Mouse (Mus musculus): ENCODE measurements around the gene Tmem203. TPM values are rescaled to one million over a fixed set of nuclear protein-coding genes. Genes with fewer than 3 reads are reported as not detected.

Tmem203 gene
- 27.6 TPM for polyA plus RNA-seq (2014; fragmentation: Illumina TruSeq; extraction: RNeasy Lipid Tissue Mini Kit (QIAGEN cat#74804); ENCODE audit: low read depth, low replicate concordance)

DNA sequence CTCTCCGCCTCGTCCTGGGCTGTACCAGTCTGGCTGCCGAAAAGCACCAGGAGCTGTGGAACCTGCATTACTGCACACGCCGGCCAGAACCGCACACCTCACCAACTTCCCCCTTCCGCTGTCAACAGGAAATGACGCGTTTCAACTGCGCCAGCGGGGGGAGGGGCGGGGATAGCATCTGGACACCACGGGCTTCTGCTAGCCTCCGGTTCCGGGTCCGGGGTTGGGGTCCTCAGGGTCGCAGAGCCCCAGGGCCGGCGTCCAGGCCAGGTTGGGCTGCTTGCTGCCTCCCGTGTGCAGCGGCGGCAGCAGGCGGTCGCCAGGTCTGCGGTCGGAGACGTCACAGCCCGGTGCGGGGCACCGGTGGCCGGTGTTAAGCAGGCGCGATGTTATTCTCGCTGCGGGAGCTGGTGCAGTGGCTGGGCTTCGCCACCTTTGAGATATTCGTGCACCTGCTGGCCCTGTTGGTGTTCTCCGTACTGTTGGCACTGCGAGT, at the start of gene Tmem203:
Gene Tmem203 (plus strand): TSS at position 156 of the 496 bp plus-strand sequence.

DNA sequence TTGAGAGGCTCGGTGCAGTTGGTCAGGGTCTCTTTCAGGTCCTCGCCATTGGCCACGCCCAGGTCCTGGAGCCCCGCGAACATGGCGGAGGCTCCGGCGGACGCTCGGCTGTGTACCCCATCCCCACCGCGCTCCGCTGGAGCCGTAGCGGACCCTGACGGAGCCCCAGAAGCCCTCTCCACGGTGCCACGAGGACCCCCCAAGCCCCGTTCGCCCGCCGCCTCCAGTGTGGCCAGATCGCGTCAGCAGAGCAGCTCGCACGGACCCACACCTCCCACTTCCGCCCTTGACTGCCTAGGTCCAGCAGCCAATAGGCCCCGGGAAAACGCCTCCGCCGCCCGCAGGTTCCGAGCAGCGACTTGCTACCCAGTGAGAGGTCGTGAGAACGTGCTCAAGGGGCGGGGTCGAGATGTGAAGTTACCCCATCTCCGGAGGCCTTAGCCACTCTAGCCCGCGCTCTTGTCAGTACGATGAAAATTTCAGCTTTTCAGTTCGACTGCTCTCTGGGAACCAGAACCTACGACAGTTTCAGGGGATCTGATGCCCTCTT, 44.0 kb upstream of the Tmem203 start, which contains the start of gene Nelfb:
Gene Nelfb (minus strand): TSS at position 369 of the 550 bp plus-strand sequence.

GRCm38 (mm10) chr2:25214444-25214843, 40.8 kb upstream of the Tmem203 start, which contains the start of gene Stpg3:
Gene Stpg3 (minus strand): TSS chr2:25214637.

DNA sequence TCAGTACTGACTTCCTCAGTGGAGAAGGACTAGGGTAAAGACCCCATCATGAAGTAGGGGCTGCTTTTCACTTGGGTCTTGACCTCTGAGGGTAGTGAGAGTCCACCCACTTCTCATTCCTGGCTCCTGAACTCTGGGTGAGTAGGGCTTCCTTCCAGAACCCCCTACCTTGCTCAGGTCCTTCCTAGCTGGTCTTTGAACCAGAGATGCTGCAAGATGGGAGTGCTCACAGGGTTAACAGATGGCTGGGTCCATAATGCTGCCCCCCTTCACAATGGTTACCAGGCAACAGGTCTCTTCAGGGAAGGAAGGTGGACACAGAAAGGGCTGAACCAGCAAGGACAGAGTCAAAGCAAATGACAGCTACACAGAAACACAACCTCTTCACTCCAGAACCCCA, 36.8 kb upstream of the Tmem203 start, which contains the start of gene Fam166a:
Gene Fam166a (plus strand): TSS at position 301 of the 400 bp plus-strand sequence.

GRCm38 (mm10) chr2:25224492-25224765, 30.8 kb upstream of the Tmem203 start, which contains the start of gene Tubb4b:
Gene Tubb4b (minus strand): TSS chr2:25224702.

GRCm38 (mm10) chr2:25234050-25234449, 21.2 kb upstream of the Tmem203 start, which contains the start of gene Slc34a3:
Gene Slc34a3 (minus strand): TSS chr2:25234364.

GRCm38 (mm10) chr2:25236614-25237013, 18.6 kb upstream of the Tmem203 start, which contains the start of gene Rnf224:
Gene Rnf224 (minus strand): TSS chr2:25236787.

GRCm38 (mm10) chr2:25242101-25242506, 13.1 kb upstream of the Tmem203 start, which contains the start of the genes Rnf208 and Cysrt1:
Gene Rnf208 (plus strand): TSS chr2:25242255.
Gene Cysrt1 (minus strand): TSS chr2:25242452.

DNA sequence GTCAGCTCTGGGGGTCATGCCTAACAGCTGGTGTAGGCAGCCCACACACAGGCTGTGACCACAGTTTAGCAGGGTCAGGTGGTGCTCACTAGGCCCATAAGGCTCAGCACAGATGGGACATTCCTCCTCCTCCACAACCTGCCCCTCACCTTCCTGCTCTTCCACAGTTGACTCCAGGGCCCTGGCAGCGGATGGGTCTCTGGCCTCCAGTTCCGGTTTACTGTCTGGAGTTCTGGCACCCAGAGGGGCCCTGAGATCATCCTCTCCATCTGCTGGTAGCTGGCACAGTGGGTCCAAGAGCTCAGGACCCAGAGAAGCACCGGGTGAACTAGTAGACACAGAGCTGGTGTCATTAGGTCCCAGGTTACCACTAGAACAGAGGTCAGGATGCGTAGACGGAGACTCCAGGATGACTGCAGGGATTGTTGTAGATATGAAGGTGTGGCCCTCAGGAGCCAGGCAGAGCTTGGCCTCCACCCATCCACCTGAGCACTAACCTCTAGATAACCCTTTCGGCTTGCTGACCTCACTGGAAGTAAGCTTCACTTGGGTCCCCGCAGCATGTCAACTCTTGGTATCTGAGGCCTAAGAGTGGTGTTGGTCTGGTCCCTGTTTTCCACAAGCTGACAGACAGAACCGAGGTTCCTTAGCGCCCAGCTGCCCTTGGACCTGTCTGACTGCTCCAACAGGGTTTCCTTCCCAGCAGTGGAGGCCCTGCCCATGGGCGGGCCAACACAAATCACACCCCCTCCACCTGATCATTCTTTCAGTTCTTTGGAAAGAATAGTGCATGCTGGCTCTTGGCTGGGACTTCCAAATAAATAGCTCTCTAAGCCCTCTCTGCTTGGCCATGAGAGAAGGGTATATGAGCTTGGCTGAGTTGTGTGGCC, 8.8 kb upstream of the Tmem203 start, which contains the start of gene AL732309.1:
Gene AL732309.1 (minus strand): TSS at position 681 of the 890 bp plus-strand sequence.

GRCm38 (mm10) chr2:25262291-25262767, 7.1 kb downstream of the Tmem203 start, which contains the start of gene Tprn:
Gene Tprn (plus strand): TSS chr2:25262618.

DNA sequence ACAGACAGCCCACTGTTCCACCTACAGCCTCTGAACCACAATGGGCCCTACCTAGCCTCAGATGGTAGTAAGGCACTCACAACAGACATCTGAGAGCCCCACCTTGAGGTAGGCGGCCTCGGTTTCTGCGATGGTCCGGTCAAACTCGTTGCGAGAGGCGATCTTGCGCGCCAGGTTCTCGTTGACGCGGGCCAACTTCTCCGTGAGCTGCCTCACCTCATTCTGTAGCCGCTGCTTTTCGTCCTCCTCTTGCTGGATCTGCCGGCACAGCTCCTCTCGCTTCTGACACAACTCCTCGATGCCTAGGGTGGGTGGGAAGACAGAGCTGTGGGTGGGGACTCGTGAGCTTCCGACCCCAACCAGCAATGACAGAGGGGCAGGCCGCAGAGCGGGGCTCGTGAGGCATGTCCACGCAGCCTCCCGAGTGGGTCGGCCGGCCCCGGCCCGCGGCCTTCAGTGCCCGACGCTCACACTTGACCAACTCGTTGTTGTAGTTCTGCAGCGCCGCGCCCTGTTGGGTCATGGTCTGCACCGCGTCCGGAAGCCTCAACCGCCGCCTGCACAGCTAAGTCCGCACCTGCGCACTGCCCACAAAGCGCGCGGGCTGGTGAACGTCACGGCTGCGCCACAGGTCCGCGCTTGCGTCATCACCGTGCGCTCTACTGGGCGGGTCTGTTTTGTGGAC, 16.7 kb downstream of the Tmem203 start, which contains the start of the genes Ssna1 and Anapc2:
Gene Ssna1 (minus strand): TSS at position 612 of the 685 bp plus-strand sequence.
Gene Anapc2 (plus strand): TSS at position 652 of the 685 bp plus-strand sequence.

DNA sequence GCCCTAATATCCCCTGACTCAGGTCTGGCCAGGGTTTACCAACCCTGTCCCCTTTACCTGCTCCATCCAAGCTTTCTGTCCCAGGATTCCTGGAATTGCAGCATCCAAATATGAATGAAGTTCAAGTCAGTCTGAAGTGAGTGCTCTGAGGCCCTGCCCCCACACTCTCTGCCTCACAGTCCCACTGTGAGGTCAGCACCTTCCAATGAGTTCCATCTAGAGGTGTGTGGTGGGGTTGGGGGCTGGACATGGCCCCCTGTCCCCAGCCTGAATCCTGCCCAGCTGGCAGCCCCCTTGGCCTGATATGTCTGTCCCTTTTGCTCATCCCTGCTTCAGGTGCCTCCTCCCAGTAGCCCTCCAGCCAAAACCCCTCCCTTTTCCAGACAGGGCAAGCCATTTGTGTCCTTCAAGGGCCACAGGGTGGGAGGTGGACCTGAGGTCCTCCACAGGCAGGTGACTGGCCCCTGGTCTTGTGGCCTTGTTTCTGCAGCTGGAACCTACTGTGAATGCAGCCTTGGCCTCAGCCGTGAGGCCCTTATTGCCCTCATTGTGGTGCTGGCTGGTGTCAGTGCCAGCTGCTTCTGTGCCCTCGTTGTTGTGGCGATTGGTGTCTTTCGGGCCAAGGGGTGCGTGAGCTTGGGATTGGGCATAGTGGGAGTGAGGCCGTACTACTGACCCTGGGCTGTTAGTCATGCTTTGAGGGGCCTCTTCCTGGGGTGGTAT, 32.8 kb downstream of the Tmem203 start, which contains the start of gene Tmem210:
Gene Tmem210 (plus strand): TSS at position 219 of the 723 bp plus-strand sequence.

GRCm38 (mm10) chr2:25289651-25290050, 34.4 kb downstream of the Tmem203 start, which contains the start of gene Lrrc26:
Gene Lrrc26 (plus strand): TSS chr2:25289915.

Other genes starting within 250 kb of the Tmem203 start
- gene Nsmf, start 201.1 kb upstream of the Tmem203 start, polyA plus RNA-seq (2014; fragmentation: Illumina TruSeq; extraction: RNeasy Lipid Tissue Mini Kit (QIAGEN cat#74804); ENCODE audit: low read depth, low replicate concordance) = 187 TPM
- gene Entpd8, start 175.1 kb upstream of the Tmem203 start, polyA plus RNA-seq (2014; fragmentation: Illumina TruSeq; extraction: RNeasy Lipid Tissue Mini Kit (QIAGEN cat#74804); ENCODE audit: low read depth, low replicate concordance) = 3.4 TPM
- 0.26 TPM for gene Noxa1, start 160.3 kb upstream of the Tmem203 start, polyA plus RNA-seq (2014; fragmentation: Illumina TruSeq; extraction: RNeasy Lipid Tissue Mini Kit (QIAGEN cat#74804); ENCODE audit: low read depth, low replicate concordance)
- gene Nrarp, start 74.7 kb upstream of the Tmem203 start, polyA plus RNA-seq (2014; fragmentation: Illumina TruSeq; extraction: RNeasy Lipid Tissue Mini Kit (QIAGEN cat#74804); ENCODE audit: low read depth, low replicate concordance) = 6.2 TPM
- gene Tor4a, start 58.6 kb upstream of the Tmem203 start, polyA plus RNA-seq (2014; fragmentation: Illumina TruSeq; extraction: RNeasy Lipid Tissue Mini Kit (QIAGEN cat#74804); ENCODE audit: low read depth, low replicate concordance) = 24.7 TPM
- 43.3 TPM for gene Nelfb, start 44.0 kb upstream of the Tmem203 start, polyA plus RNA-seq (2014; fragmentation: Illumina TruSeq; extraction: RNeasy Lipid Tissue Mini Kit (QIAGEN cat#74804); ENCODE audit: low read depth, low replicate concordance)
- gene Stpg3, start 40.8 kb upstream of the Tmem203 start, polyA plus RNA-seq (2014; fragmentation: Illumina TruSeq; extraction: RNeasy Lipid Tissue Mini Kit (QIAGEN cat#74804); ENCODE audit: low read depth, low replicate concordance) = 1.8 TPM
- gene Fam166a, start 36.7 kb upstream of the Tmem203 start, polyA plus RNA-seq (2014; fragmentation: Illumina TruSeq; extraction: RNeasy Lipid Tissue Mini Kit (QIAGEN cat#74804); ENCODE audit: low read depth, low replicate concordance) = 6.7 TPM
- 224 TPM for gene Tubb4b, start 30.7 kb upstream of the Tmem203 start, polyA plus RNA-seq (2014; fragmentation: Illumina TruSeq; extraction: RNeasy Lipid Tissue Mini Kit (QIAGEN cat#74804); ENCODE audit: low read depth, low replicate concordance)
- not detected for gene Slc34a3, start 21.1 kb upstream of the Tmem203 start, polyA plus RNA-seq (2014; fragmentation: Illumina TruSeq; extraction: RNeasy Lipid Tissue Mini Kit (QIAGEN cat#74804); ENCODE audit: low read depth, low replicate concordance)
- gene Rnf224, start 18.7 kb upstream of the Tmem203 start, polyA plus RNA-seq (2014; fragmentation: Illumina TruSeq; extraction: RNeasy Lipid Tissue Mini Kit (QIAGEN cat#74804); ENCODE audit: low read depth, low replicate concordance) = not detected
- gene Rnf208, start 13.2 kb upstream of the Tmem203 start, polyA plus RNA-seq (2014; fragmentation: Illumina TruSeq; extraction: RNeasy Lipid Tissue Mini Kit (QIAGEN cat#74804); ENCODE audit: low read depth, low replicate concordance) = 6.8 TPM
- gene Cysrt1, start 13.0 kb upstream of the Tmem203 start, polyA plus RNA-seq (2014; fragmentation: Illumina TruSeq; extraction: RNeasy Lipid Tissue Mini Kit (QIAGEN cat#74804); ENCODE audit: low read depth, low replicate concordance) = 0.38 TPM
- 13.6 TPM for gene AL732309.1, start 8.6 kb upstream of the Tmem203 start, polyA plus RNA-seq (2014; fragmentation: Illumina TruSeq; extraction: RNeasy Lipid Tissue Mini Kit (QIAGEN cat#74804); ENCODE audit: low read depth, low replicate concordance)
- 11.7 TPM for gene Tprn, start 7.2 kb downstream of the Tmem203 start, polyA plus RNA-seq (2014; fragmentation: Illumina TruSeq; extraction: RNeasy Lipid Tissue Mini Kit (QIAGEN cat#74804); ENCODE audit: low read depth, low replicate concordance)
- gene Ssna1, start 17.0 kb downstream of the Tmem203 start, polyA plus RNA-seq (2014; fragmentation: Illumina TruSeq; extraction: RNeasy Lipid Tissue Mini Kit (QIAGEN cat#74804); ENCODE audit: low read depth, low replicate concordance) = 57.4 TPM
- 70.9 TPM for gene Anapc2, start 17.0 kb downstream of the Tmem203 start, polyA plus RNA-seq (2014; fragmentation: Illumina TruSeq; extraction: RNeasy Lipid Tissue Mini Kit (QIAGEN cat#74804); ENCODE audit: low read depth, low replicate concordance)
- 2.1 TPM for gene Tmem210, start 32.7 kb downstream of the Tmem203 start, polyA plus RNA-seq (2014; fragmentation: Illumina TruSeq; extraction: RNeasy Lipid Tissue Mini Kit (QIAGEN cat#74804); ENCODE audit: low read depth, low replicate concordance)
- 2.9 TPM for gene Lrrc26, start 34.5 kb downstream of the Tmem203 start, polyA plus RNA-seq (2014; fragmentation: Illumina TruSeq; extraction: RNeasy Lipid Tissue Mini Kit (QIAGEN cat#74804); ENCODE audit: low read depth, low replicate concordance)
- not detected for gene Grin1, start 63.7 kb downstream of the Tmem203 start, polyA plus RNA-seq (2014; fragmentation: Illumina TruSeq; extraction: RNeasy Lipid Tissue Mini Kit (QIAGEN cat#74804); ENCODE audit: low read depth, low replicate concordance)
- gene Man1b1, start 76.9 kb downstream of the Tmem203 start, polyA plus RNA-seq (2014; fragmentation: Illumina TruSeq; extraction: RNeasy Lipid Tissue Mini Kit (QIAGEN cat#74804); ENCODE audit: low read depth, low replicate concordance) = 44.1 TPM
- 15.5 TPM for gene Dpp7, start 100.9 kb downstream of the Tmem203 start, polyA plus RNA-seq (2014; fragmentation: Illumina TruSeq; extraction: RNeasy Lipid Tissue Mini Kit (QIAGEN cat#74804); ENCODE audit: low read depth, low replicate concordance)
- gene Uap1l1, start 110.2 kb downstream of the Tmem203 start, polyA plus RNA-seq (2014; fragmentation: Illumina TruSeq; extraction: RNeasy Lipid Tissue Mini Kit (QIAGEN cat#74804); ENCODE audit: low read depth, low replicate concordance) = 26.4 TPM
- gene Sapcd2, start 116.9 kb downstream of the Tmem203 start, polyA plus RNA-seq (2014; fragmentation: Illumina TruSeq; extraction: RNeasy Lipid Tissue Mini Kit (QIAGEN cat#74804); ENCODE audit: low read depth, low replicate concordance) = 1.5 TPM
- gene Entpd2, start 140.4 kb downstream of the Tmem203 start, polyA plus RNA-seq (2014; fragmentation: Illumina TruSeq; extraction: RNeasy Lipid Tissue Mini Kit (QIAGEN cat#74804); ENCODE audit: low read depth, low replicate concordance) = 47.9 TPM
- gene Npdc1, start 143.9 kb downstream of the Tmem203 start, polyA plus RNA-seq (2014; fragmentation: Illumina TruSeq; extraction: RNeasy Lipid Tissue Mini Kit (QIAGEN cat#74804); ENCODE audit: low read depth, low replicate concordance) = 94.7 TPM
- gene Fut7, start 167.8 kb downstream of the Tmem203 start, polyA plus RNA-seq (2014; fragmentation: Illumina TruSeq; extraction: RNeasy Lipid Tissue Mini Kit (QIAGEN cat#74804); ENCODE audit: low read depth, low replicate concordance) = 0.61 TPM
- gene Abca2, start 173.3 kb downstream of the Tmem203 start, polyA plus RNA-seq (2014; fragmentation: Illumina TruSeq; extraction: RNeasy Lipid Tissue Mini Kit (QIAGEN cat#74804); ENCODE audit: low read depth, low replicate concordance) = 204 TPM
- gene Clic3, start 201.4 kb downstream of the Tmem203 start, polyA plus RNA-seq (2014; fragmentation: Illumina TruSeq; extraction: RNeasy Lipid Tissue Mini Kit (QIAGEN cat#74804); ENCODE audit: low read depth, low replicate concordance) = 34.4 TPM
- 79.8 TPM for gene Paxx, start 205.7 kb downstream of the Tmem203 start, polyA plus RNA-seq (2014; fragmentation: Illumina TruSeq; extraction: RNeasy Lipid Tissue Mini Kit (QIAGEN cat#74804); ENCODE audit: low read depth, low replicate concordance)
- 1,188 TPM for gene Ptgds, start 214.6 kb downstream of the Tmem203 start, polyA plus RNA-seq (2014; fragmentation: Illumina TruSeq; extraction: RNeasy Lipid Tissue Mini Kit (QIAGEN cat#74804); ENCODE audit: low read depth, low replicate concordance)
- gene Lcn12, start 238.5 kb downstream of the Tmem203 start, polyA plus RNA-seq (2014; fragmentation: Illumina TruSeq; extraction: RNeasy Lipid Tissue Mini Kit (QIAGEN cat#74804); ENCODE audit: low read depth, low replicate concordance) = 383 TPM
- 74.6 TPM for gene Fbxw5, start 245.3 kb downstream of the Tmem203 start, polyA plus RNA-seq (2014; fragmentation: Illumina TruSeq; extraction: RNeasy Lipid Tissue Mini Kit (QIAGEN cat#74804); ENCODE audit: low read depth, low replicate concordance)
- gene C8g, start 246.3 kb downstream of the Tmem203 start, polyA plus RNA-seq (2014; fragmentation: Illumina TruSeq; extraction: RNeasy Lipid Tissue Mini Kit (QIAGEN cat#74804); ENCODE audit: low read depth, low replicate concordance) = 7.2 TPM